Mouse (Mus musculus) left cerebral cortex, postnatal 14 days (tissue): ENCODE data around the gene Olfr1260. TPM values are rescaled to one million over a fixed set of nuclear protein-coding genes. Genes with fewer than 3 reads are reported as not detected.

Experiments used
- DNase-seq, 2 experiments: peaks; one replicate each; pipeline ENCODE4 v3.0.0; 2021 to 2022; ENCODE audit warnings: low spot score in 2 of 2, mixed read lengths in 1 of 2
- intact Hi-C: fragments of 180-260 bp; cut with DNase I; formaldehyde crosslinking; loops from one replicate; pipeline ENCODE4 v1.15.1; 2025
- long read RNA-seq, 2 experiments: library from polyadenylated mRNA; stranded (forward); transcript quantifications; one replicate each; pipeline ENCODE4 v2.0.0; 2021
- total RNA-seq, 2 experiments: library from RNA; stranded (reverse); gene quantifications; 2 replicates each; pipeline ENCODE4 v1.2.3; 2021

Gene Olfr1260
- total RNA-seq: not detected
- long read RNA-seq, experiment 1: 0 reads
- long read RNA-seq, experiment 2: 0 reads

- peak in 1 of 2 experiments; percentile 20 for DNase-seq
- intact Hi-C loops: no loop called here
These were observed at the start of gene Olfr1260 for GRCm38 (mm10) chr2:89974184-89974583. Gene Olfr1260 (plus strand): TSS chr2:89974340.

- DNase-seq: no peak
- intact Hi-C loops: no loop called here
These were observed 47.1 kb upstream of the Olfr1260 start, which contains the start of gene Olfr1258 for GRCm38 (mm10) chr2:89927009-89927408. Gene Olfr1258 (plus strand): TSS chr2:89927309.

- intact Hi-C loops: no loop called here
These were observed 25.6 kb upstream of the Olfr1260 start, which contains the start of gene Olfr1259 for GRCm38 (mm10) chr2:89948564-89948963. Gene Olfr1259 (minus strand): TSS chr2:89948664.

GRCm38 (mm10) chr2:89977709-89978108 is 3.6 kb downstream of the Olfr1260 start:
- DNase-seq: no peak
- intact Hi-C loops: no loop called here

More at GRCm38 (mm10) chr2:89948564-89948963, 25.6 kb upstream of the Olfr1260 start, which contains the start of gene Olfr1259:
- DNase-seq: no peak

- no peak for DNase-seq
- intact Hi-C loops: no loop called here
These were observed 16.8 kb downstream of the Olfr1260 start, which contains the start of gene Olfr1261 for GRCm38 (mm10) chr2:89990921-89991320. Gene Olfr1261 (plus strand): TSS chr2:89991221.

GRCm38 (mm10) chr2:89999845-90000244 is 25.7 kb downstream of the Olfr1260 start, which contains the start of gene Olfr1262:
Gene Olfr1262 (plus strand): TSS chr2:90000145.
- intact Hi-C loops: no loop called here
- DNase-seq: no peak

GRCm38 (mm10) chr2:90011831-90012230 is 37.7 kb downstream of the Olfr1260 start, which contains the start of gene Olfr1263:
Gene Olfr1263 (plus strand): TSS chr2:90012131.
- DNase-seq: no peak
- intact Hi-C loops: no loop called here

GRCm38 (mm10) chr2:90025477-90025876 is 51.3 kb downstream of the Olfr1260 start, which contains the start of gene Olfr1264:
Gene Olfr1264 (minus strand): TSS chr2:90025577.
- no peak for DNase-seq
- intact Hi-C loops: no loop called here

Other genes with a start within 250 kb of the Olfr1260 start
- gene Olfr1252, start 249.3 kb upstream of the Olfr1260 start, total RNA-seq: not detected
- gene Olfr1253, start 217.2 kb upstream of the Olfr1260 start, total RNA-seq: not detected
- not detected for gene Olfr1254, start 180.7 kb upstream of the Olfr1260 start, total RNA-seq
- gene Olfr1255, start 162.3 kb upstream of the Olfr1260 start, total RNA-seq: not detected
- gene Olfr1256, start 132.8 kb upstream of the Olfr1260 start, total RNA-seq: under 1 TPM in 1 of 2 experiments, not detected in 1; 0.04 TPM
- not detected for gene Olfr48, start 126.1 kb upstream of the Olfr1260 start, total RNA-seq
- gene Olfr1257, start 95.9 kb upstream of the Olfr1260 start, total RNA-seq: not detected
- gene Olfr1258, start 47.0 kb upstream of the Olfr1260 start, total RNA-seq: not detected
- gene Olfr1259, start 25.7 kb upstream of the Olfr1260 start, total RNA-seq: not detected
- not detected for gene Olfr1261, start 16.9 kb downstream of the Olfr1260 start, total RNA-seq
- not detected for gene Olfr1262, start 25.8 kb downstream of the Olfr1260 start, total RNA-seq
- gene Olfr1263, start 37.8 kb downstream of the Olfr1260 start, total RNA-seq: not detected
- not detected for gene Olfr1264, start 51.2 kb downstream of the Olfr1260 start, total RNA-seq
- not detected for gene Olfr1265, start 61.0 kb downstream of the Olfr1260 start, total RNA-seq
- not detected for gene Olfr140, start 89.3 kb downstream of the Olfr1260 start, total RNA-seq
- gene Olfr1269, start 147.1 kb downstream of the Olfr1260 start, total RNA-seq: not detected
- gene Olfr32, start 168.0 kb downstream of the Olfr1260 start, total RNA-seq: not detected
- gene Olfr1270, start 178.8 kb downstream of the Olfr1260 start, total RNA-seq: not detected